Mouse (Mus musculus): Measurements from ENCODE around the gene Fabp6. TPM values are rescaled to one million over a fixed set of nuclear protein-coding genes. Genes with fewer than 3 reads are reported as not detected.

The Fabp6 gene
- polyA plus RNA-seq, 1 experiment: not detected

DNA sequence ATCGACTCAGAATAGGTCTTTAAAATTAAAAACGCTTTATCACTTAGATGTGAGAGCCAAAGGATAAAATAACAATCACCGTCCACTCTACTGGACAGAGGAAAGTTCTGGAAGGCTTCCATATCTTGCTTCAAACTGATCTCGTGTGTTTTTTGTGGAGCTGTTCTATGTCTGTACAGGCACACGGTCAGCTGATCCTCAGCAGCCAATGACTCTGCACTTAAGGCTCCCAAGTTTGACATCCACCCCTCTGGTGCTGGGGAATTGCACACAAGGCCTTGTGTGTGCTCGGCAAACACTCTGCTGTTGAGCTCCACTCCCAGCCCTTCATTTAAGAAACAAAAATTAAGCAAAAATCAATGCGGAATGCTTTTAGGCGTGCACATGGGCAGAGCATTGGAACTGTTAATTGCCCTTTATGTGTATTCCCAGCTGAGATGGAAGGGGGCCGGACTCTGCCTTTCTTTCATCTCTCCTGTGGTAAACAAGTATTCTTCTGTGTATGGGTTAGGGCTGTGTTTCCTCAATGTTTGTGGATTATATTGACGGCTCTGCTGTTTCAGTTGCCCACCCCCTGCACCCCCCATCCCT is 37.6 kb downstream of the Fabp6 start:
- Histone ChIP-seq H3K27ac (ENCODE audit: insufficient read depth, low read depth, low read length) (no peak overlapping the region), H3K4me3 (ENCODE audit: insufficient read depth, low read depth, low read length) (no peak overlapping the region), H3K4me1 (ENCODE audit: control insufficient read depth, insufficient read depth, low read length) (no peaks in the 10 kb centered on the region; the same call in 1 of the 2 replicates)
- TF ChIP-seq CTCF (IDR thresholded peaks at IDR 0.05; ENCODE audit: insufficient read depth, low read depth, low read length): no peak
- no peak for TF ChIP-seq POLR2A (IDR thresholded peaks at IDR 0.05; ENCODE audit: insufficient read depth, low read depth, low read length)
- WGBS: 39% methylated on average over 10 of the region's 10 CpGs

DNA sequence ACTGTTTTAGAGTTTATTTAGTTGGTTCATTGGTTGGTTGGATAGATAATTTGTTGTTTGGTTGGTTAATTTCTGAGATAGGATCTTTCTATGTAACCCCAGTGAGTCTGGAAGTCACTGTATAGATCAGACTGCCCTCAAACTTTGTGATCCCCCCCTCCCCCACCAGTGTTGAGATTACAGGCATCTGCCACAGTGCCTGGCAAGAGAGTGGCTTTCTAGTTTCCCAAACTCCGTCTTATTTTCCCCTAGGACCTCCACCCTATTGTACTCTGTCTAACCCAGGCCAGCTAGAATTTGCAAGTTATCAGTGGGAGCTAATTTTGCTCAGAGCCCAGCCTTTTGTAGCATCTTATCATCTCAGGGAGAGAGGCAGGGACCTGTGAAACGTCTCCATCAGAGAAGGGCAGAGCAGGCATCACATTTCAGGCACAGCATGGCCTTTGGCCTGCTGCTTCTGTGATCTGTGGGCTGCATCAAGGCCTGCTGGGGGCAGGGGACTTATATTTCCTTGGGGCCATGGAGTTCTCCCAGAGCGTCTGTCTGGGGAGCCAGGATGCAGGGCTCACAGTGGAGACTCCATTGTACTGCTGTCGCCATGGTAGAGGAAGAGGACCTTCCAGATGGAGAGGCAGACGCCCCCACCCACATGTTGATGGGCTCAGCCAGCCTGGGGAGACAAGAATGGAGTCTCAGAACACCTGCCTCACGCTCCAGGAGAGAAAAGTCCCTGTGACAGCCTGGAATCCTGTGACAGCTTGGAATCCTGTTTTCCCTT is 41.6 kb downstream of the Fabp6 start:
- Histone ChIP-seq H3K4me3 (ENCODE audit: insufficient read depth, low read depth, low read length) (no peak overlapping the region), H3K27ac (ENCODE audit: insufficient read depth, low read depth, low read length) (no peak overlapping the region), H3K4me1 (ENCODE audit: control insufficient read depth, insufficient read depth, low read length) (no peaks in the 10 kb centered on the region; the same call in 1 of the 2 replicates)
- WGBS: 53% methylated on average over 6 of the region's 6 CpGs
- TF ChIP-seq CTCF (IDR thresholded peaks at IDR 0.05; ENCODE audit: insufficient read depth, low read depth, low read length) (no peak), POLR2A (IDR thresholded peaks at IDR 0.05; ENCODE audit: insufficient read depth, low read depth, low read length) (no peak)

DNA sequence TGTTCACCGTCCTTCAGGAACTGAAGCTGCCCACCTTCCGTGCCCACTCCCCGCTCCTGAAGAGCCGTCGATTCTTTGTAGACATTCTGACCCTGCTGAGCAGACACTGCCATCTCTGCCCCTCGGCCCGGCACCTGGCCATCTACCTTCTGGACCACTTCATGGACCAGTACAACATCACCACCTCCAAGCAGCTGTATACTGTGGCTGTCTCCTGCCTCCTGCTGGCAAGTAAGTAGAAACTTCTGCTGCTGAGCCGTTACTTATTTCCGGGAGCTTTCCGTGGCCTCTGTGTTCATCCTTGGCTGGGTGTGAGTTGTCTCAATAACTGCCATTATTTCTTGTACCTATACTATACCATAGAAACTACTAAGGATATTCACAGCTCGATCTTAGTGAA is 44.8 kb downstream of the Fabp6 start:
- Histone ChIP-seq H3K4me3 (ENCODE audit: insufficient read depth, low read depth, low read length) (no peak overlapping the region), H3K4me1 (ENCODE audit: control insufficient read depth, insufficient read depth, low read length) (no peaks in the 10 kb centered on the region), H3K27ac (ENCODE audit: insufficient read depth, low read depth, low read length) (no peak overlapping the region)
- 91% methylated on average over 11 of the region's 11 CpGs for WGBS
- no peak for TF ChIP-seq CTCF (IDR thresholded peaks at IDR 0.05; ENCODE audit: insufficient read depth, low read depth, low read length)
- no peak for TF ChIP-seq POLR2A (IDR thresholded peaks at IDR 0.05; ENCODE audit: insufficient read depth, low read depth, low read length)

DNA sequence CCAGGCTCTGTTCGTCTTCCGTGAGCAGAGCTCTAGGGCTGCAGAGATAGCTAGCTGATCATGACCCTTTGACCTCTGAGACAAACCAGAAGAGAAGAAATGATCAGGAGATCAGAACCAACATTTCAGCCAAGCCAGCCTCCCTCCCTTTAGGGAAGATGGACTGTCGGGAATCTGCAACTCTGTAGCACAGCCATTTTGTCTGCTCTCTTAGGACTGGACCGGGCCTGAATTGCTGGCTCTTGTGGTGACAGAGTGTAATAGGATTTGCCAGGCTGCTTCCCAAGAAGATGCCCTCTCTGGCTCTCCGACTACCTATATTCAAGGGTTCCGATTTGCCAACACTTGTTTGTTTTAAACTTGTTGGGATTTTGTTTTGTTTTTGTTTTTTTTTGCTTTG is 48.7 kb downstream of the Fabp6 start:
- peaks cover 6% of the 10 kb centered on the region; the same call in 1 of the 2 replicates for H3K4me1 ChIP-seq (ENCODE audit: control insufficient read depth, insufficient read depth, low read length)

DNA sequence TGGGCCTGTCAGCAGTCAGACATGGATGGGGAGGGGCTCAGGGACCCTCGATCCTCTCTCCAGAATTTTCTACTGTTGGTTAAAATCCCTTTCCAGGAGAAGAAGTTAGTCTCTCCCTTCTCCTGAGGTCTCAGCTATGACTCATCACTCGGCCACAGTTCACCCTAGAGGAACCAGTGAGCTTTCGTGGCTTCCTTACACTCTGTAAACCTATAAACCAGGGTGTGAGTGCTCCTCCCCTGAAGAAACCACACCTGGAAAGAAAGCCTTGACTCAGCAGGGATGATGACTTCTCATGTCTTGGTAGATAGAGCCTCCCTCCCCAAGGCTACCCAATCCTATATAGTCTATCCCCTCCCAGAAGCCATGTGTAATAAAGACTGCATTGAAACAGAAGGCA is 49.6 kb downstream of the Fabp6 start:
- Histone ChIP-seq H3K4me1 (ENCODE audit: control insufficient read depth, insufficient read depth, low read length) (peaks cover 6% of the 10 kb centered on the region; the same call in 1 of the 2 replicates), H3K4me3 (ENCODE audit: insufficient read depth, low read depth, low read length) (no peak overlapping the region), H3K27ac (ENCODE audit: insufficient read depth, low read depth, low read length) (no peak overlapping the region)
- WGBS: 93% methylated on average over 3 of the region's 3 CpGs
- no peak for TF ChIP-seq POLR2A (IDR thresholded peaks at IDR 0.05; ENCODE audit: insufficient read depth, low read depth, low read length)
- TF ChIP-seq CTCF (IDR thresholded peaks at IDR 0.05; ENCODE audit: insufficient read depth, low read depth, low read length): no peak

More for the DNA sequence above, 48.7 kb downstream of the Fabp6 start:
- Histone ChIP-seq H3K27ac (ENCODE audit: insufficient read depth, low read depth, low read length) (no peak overlapping the region), H3K4me3 (ENCODE audit: insufficient read depth, low read depth, low read length) (no peak overlapping the region)
- TF ChIP-seq CTCF (IDR thresholded peaks at IDR 0.05; ENCODE audit: insufficient read depth, low read depth, low read length): no peak
- no peak for TF ChIP-seq POLR2A (IDR thresholded peaks at IDR 0.05; ENCODE audit: insufficient read depth, low read depth, low read length)
- 94% methylated on average over 6 of the region's 6 CpGs for WGBS

DNA sequence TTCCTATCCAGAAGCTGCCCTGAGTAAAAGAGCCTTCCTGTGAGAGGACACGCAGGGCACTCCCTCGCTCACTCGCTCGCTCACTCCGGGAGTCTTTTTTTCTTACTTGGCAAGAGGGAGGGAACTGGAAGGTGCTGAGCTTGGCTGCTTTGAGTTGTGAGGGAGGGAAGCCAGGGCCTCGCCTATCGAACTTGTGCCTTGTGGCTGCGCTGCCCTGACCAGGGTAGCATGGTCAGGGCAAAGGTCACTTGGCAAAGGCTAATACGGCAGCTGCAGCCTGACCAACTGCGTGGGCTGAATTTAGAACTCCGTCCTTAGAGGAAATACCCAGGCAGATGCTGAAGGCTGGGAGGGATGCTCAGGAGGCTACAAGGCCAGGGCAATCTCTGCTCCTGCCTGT is 51.6 kb downstream of the Fabp6 start:
- Histone ChIP-seq H3K27ac (ENCODE audit: insufficient read depth, low read depth, low read length) (no peak overlapping the region), H3K4me1 (ENCODE audit: control insufficient read depth, insufficient read depth, low read length) (peaks cover 6% of the 10 kb centered on the region; the same call in 1 of the 2 replicates), H3K4me3 (ENCODE audit: insufficient read depth, low read depth, low read length) (no peak overlapping the region)
- TF ChIP-seq CTCF (IDR thresholded peaks at IDR 0.05; ENCODE audit: insufficient read depth, low read depth, low read length): no peak
- no peak for TF ChIP-seq POLR2A (IDR thresholded peaks at IDR 0.05; ENCODE audit: insufficient read depth, low read depth, low read length)
- 50% methylated on average over 11 of the region's 11 CpGs for WGBS

DNA sequence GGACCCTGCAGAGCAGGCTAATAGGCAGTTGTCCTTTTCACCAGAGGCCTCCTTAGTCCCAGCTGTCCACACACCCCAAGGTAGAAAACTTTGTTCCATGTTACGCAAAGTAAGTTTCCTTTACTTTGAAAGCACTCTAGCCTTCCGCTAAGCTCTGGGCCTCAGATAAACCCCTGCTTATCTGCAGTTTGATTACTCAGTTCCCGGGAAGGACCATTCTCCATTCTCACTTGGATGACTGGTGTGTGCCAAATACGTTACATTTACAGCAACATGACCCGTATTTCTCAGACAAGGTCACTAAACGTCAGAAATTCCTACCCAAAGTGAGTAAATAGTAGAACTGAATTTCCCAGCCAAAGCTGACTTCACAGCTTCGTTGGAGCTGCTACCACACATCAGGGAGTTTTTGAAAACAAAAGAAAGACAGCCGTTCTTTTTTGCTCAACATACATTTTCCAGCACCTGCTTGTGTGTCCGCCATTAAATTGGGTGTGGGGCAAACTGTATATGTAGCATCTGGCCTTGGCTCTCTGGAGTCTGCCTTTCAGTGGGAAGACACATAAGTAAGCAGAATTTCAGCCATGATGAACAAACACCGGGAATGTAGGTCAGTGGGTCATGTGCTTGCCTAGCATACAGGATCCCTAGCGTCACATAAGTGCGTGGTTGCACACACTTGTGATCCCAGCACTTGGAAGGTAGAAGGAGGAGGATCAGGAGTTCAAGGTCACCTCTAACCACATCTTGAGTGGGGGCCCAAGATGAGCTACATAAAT is 52.5 kb downstream of the Fabp6 start:
- 71% methylated on average over 12 of the region's 12 CpGs for WGBS
- Histone ChIP-seq H3K4me1 (ENCODE audit: control insufficient read depth, insufficient read depth, low read length) (peaks cover 6% of the 10 kb centered on the region; the same call in 1 of the 2 replicates), H3K27ac (ENCODE audit: insufficient read depth, low read depth, low read length) (no peak overlapping the region), H3K4me3 (ENCODE audit: insufficient read depth, low read depth, low read length) (no peak overlapping the region)
- TF ChIP-seq CTCF (IDR thresholded peaks at IDR 0.05; ENCODE audit: insufficient read depth, low read depth, low read length): no peak
- no peak for TF ChIP-seq POLR2A (IDR thresholded peaks at IDR 0.05; ENCODE audit: insufficient read depth, low read depth, low read length)

DNA sequence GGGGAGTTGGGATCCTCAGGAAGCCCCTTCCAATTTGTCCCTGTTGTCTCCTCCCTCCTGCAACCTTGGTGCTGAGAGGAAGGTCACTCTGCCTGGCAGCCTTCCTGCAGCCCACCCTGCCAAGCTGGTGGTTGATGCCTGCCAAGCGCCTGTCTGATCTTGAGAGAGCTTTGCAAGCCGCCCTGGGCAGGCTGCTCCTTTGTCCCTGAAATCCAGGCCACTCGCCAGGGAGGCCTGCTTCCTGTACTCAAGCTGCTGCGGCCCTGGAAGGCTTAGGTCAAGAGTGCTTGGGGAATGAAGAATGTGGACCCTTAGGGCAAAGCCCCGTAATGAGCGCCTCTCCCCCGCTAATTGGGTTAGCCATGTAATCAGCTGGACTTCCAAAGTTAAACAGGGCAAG is 53.2 kb downstream of the Fabp6 start:
- Histone ChIP-seq H3K4me1 (ENCODE audit: control insufficient read depth, insufficient read depth, low read length) (peaks cover 6% of the 10 kb centered on the region; the same call in 1 of the 2 replicates), H3K27ac (ENCODE audit: insufficient read depth, low read depth, low read length) (no peak overlapping the region), H3K4me3 (ENCODE audit: insufficient read depth, low read depth, low read length) (no peak overlapping the region)
- TF ChIP-seq POLR2A (IDR thresholded peaks at IDR 0.05; ENCODE audit: insufficient read depth, low read depth, low read length): no peak
- TF ChIP-seq CTCF (IDR thresholded peaks at IDR 0.05; ENCODE audit: insufficient read depth, low read depth, low read length): peak; percentile 26; the same call in 1 of the 2 replicates
- WGBS: 64% methylated on average over 7 of the region's 7 CpGs
